In the genomic region with DNA sequence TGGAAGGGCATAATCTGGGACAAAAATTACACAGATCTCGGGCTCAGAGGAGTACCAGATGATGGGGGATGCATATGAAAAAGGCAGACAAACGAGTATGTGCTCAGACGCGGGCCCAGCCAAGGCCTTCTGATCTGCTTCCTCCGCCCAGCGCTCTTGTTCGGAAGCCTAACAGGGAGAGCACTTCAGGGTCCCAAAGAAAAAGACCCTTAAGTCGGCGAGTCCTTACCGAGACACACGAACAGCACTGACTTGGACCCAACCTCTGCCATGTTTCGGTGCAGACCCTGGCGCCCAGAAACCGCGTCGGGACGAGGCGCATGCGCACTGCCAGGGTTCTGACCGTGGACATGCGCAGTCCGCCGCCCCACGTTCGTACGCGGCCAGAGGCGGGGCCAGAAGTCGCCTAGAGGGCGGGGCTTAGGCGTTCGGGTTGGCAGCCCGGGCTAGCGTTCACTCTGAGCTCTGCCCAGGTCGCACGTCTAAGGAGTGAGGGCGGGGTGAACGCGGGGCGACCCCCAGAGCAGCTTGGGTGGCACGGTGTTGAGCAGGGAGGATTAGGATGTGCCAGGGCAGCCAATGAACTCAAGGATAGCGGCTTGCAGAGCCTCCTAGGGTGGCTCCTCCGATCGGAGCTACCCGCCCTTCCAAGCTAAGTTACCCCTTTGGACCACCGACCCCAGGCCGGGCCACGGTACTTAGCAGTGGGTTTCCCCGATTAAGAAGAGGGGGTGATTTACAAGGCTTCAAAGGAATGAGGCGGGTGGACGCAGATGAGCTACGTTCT, we compare ENCODE assay signal across 8 mouse cellular contexts. TPM values are rescaled to one million over a fixed set of nuclear protein-coding genes. Genes with fewer than 3 reads are reported as not detected.
DNase-seq lines count a peak whose midpoint lies in the region; ATAC-seq lines count a peak whose summit lies in the region.

A gene (minus strand): TSS at position 329 of the 787 bp plus-strand sequence.
A gene (plus strand): TSS at position 408 of the 787 bp plus-strand sequence.

- no peaks in the 10 kb centered on the region for H3K27me3 ChIP-seq in hindbrain, embryonic 12.5 days

- H3K9me3 ChIP-seq in hindbrain, embryonic 12.5 days (replicated peaks), result no peaks in the 10 kb centered on the region

- DNase-seq in MN1 (ENCODE audit: low spot score), result peak; percentile 95
- peak; percentile 96 for DNase-seq in cerebellum, adult 9-10 months
- DNase-seq in frontal cortex, adult 2 months (ENCODE audit: extremely low spot score in 1 of 2, low spot score in 1 of 2), result peak; percentile 86 to 97
- DNase-seq in layer of hippocampus, postnatal 14 days (ENCODE audit: low spot score in 2 of 2), result peak; percentile 95 to 96
- DNase-seq in lung, postnatal 14 days, result peak; percentile 97
- peak; percentile 84 for DNase-seq in retina, adult 2 months (ENCODE audit: low read depth, low spot score)
- DNase-seq in thymus, postnatal 36 days, result peak; percentile 94 to 96

- WGBS in hindbrain, embryonic 12.5 days, result under 1% methylated on average over 52 of the region's 52 CpGs

- ATAC-seq in hindbrain, embryonic 12.5 days (ENCODE audit: low FRiP score), result peak; percentile 98

- peak within 1 kb of the TSS; percentile 44 for H3K27ac ChIP-seq in hindbrain, embryonic 12.5 days

- H3K4me1 ChIP-seq in hindbrain, embryonic 12.5 days, result peaks cover 13% of the 10 kb centered on the region

- H3K4me3 ChIP-seq in hindbrain, embryonic 12.5 days, result peak within 1 kb of the TSS; percentile 74

- H3K9ac ChIP-seq in hindbrain, embryonic 12.5 days, result peak within 1 kb of the TSS; percentile 85

- H3K4me2 ChIP-seq in hindbrain, embryonic 12.5 days (replicated peaks), result peak within 1 kb of the TSS; percentile 94

- H3K36me3 ChIP-seq in hindbrain, embryonic 12.5 days, result no peaks in the 10 kb centered on the region

RNA-seq across cellular contexts. Expression of the first gene that starts in this region (rescaled TPM):
- 25.1 and 32.3 TPM in 2 replicates for polyA plus RNA-seq in frontal cortex, adult 2 months (2012; rRNA removed)
- 130 and 136 TPM in 2 replicates for polyA plus RNA-seq in hindbrain, embryonic 12.5 days (2016; fragmentation: Nextera tagmentation; extraction: Ambion mirVana)
- total RNA-seq in layer of hippocampus, postnatal 14 days (2021), result 10 to 100 TPM; 55.8 to 64.1 TPM

RNA-seq across cellular contexts. Expression of the second gene that starts in this region (rescaled TPM):
- polyA plus RNA-seq in frontal cortex, adult 2 months (2012; rRNA removed), result 8.3 and 9.9 TPM in 2 replicates
- polyA plus RNA-seq in hindbrain, embryonic 12.5 days (2016; fragmentation: Nextera tagmentation; extraction: Ambion mirVana), result 33.1 and 39.1 TPM in 2 replicates
- 10 to 100 TPM; 15.1 to 17.0 TPM for total RNA-seq in layer of hippocampus, postnatal 14 days (2021)

Comparison
In these comparisons a context has a peak if more than half of its experiments do, and no peak if none do; other contexts are left out.
1. Peak in every context shown above with its lines: DNase-seq, ATAC-seq, H3K4me3 ChIP-seq and H3K27ac ChIP-seq.